Mouse (Mus musculus): ENCODE data around the gene Mea1. TPM values are rescaled to one million over a fixed set of nuclear protein-coding genes. Genes with fewer than 3 reads are reported as not detected.
A peak's percentile ranks its signal among the peaks of the same experiment; 100 is the strongest.

The Mea1 gene
- polyA plus RNA-seq, 1 experiment from 2014 or later: 279 TPM

DNA sequence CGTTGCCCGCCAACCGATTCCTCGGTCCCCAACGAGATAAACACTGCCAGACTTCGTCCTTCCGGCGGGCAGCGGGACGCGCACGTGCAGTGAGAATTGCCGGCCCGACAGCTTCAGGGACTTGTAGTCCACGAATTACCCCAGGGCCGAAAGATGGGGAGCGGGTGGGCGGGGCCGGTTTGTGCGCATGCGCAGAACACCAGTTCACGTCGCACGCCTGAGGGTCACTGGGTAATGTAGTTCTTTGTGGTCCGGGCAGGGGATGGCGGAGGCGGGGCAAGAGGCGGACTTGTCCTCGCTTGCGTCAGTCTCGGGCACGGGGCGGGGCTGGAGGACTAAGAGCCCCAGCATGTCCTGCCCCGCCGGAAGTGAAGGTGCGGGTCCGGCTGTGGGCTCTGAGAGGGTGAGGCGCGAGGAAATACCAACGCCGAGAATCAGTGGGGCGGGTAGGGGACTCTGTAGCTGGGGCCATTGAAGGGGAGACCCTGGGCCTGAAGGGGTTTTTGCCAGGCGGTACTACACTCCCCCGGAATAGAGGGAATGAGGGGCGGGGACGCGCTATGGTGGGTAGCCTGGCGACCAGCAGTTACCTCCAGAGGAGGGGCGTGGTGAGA, 2.3 kb downstream of the Mea1 start, which contains the start of gene Klhdc3:
Gene Klhdc3, minus strand, starts transcription at position 155 of the 614 bp plus-strand sequence.
- Histone ChIP-seq H3K4me1 (replicated peaks; ENCODE audit: control insufficient read depth, insufficient read depth, low read length) (peaks cover 22% of the 10 kb centered on the region), H3K9ac (peak within 1 kb of the TSS; percentile 75), H3K36me3 (replicated peaks; ENCODE audit: control insufficient read depth, insufficient read depth) (peaks cover 55% of the 10 kb centered on the region), H3K27me3 (ENCODE audit: control insufficient read depth, insufficient read depth, low read length) (no peaks in the 10 kb centered on the region), H3K4me2 (replicated peaks) (peak within 1 kb of the TSS; percentile 91), H3K9me3 (ENCODE audit: control insufficient read depth, low read length) (no peaks in the 10 kb centered on the region), H3K4me3 (replicated peaks; ENCODE audit: low read length) (peak within 1 kb of the TSS; percentile 91), H3K27ac (peak within 1 kb of the TSS; percentile 84)
- under 1% methylated on average over 49 of the region's 49 CpGs for WGBS
- ATAC-seq (ENCODE audit: low FRiP score): peak; percentile 97
- peak; percentile 96 for DNase-seq (ENCODE audit: low spot score)

DNA sequence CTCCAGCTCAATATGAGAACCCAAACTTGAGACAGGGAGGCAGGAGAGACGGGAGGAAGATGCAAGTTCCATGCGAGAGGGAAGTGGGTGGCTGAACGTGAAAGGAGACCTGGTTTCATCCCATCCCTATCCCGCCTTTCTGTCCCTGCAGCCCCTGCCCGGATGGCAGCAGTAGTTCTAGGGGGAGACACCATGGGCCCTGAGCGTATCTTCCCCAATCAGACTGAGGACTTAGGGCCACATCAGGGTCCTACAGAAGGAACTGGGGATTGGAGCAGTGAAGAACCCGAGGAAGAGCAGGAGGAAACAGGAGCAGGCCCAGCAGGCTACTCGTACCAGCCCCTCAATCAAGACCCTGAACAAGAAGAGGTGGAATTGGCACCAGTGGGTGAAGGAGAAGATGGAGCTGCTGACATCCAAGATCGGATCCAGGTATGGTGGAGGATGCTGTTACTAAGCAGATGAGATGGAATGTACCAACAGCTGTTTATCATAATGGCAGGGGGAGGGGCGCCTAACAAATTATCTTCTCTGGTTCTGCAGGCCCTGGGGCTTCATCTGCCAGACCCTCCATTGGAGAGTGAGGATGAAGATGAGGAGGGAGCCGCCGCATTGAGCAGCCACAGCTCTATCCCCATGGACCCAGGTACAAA, 3.0 kb downstream of the Mea1 start:
- Histone ChIP-seq H3K9me3 (ENCODE audit: control insufficient read depth, low read length) (no peaks in the 10 kb centered on the region), H3K4me3 (replicated peaks; ENCODE audit: low read length) (peak overlapping the region; percentile 91), H3K4me2 (replicated peaks) (peak overlapping the region; percentile 91), H3K4me1 (replicated peaks; ENCODE audit: control insufficient read depth, insufficient read depth, low read length) (peaks cover 22% of the 10 kb centered on the region), H3K27ac (peak overlapping the region; percentile 71), H3K36me3 (replicated peaks; ENCODE audit: control insufficient read depth, insufficient read depth) (peaks cover 55% of the 10 kb centered on the region), H3K9ac (peak overlapping the region; percentile 73), H3K27me3 (ENCODE audit: control insufficient read depth, insufficient read depth, low read length) (no peaks in the 10 kb centered on the region)
- 25% methylated on average over 12 of the region's 12 CpGs for WGBS
- ATAC-seq (ENCODE audit: low FRiP score) (no peak), DNase-seq (ENCODE audit: low spot score) (no peak)

DNA sequence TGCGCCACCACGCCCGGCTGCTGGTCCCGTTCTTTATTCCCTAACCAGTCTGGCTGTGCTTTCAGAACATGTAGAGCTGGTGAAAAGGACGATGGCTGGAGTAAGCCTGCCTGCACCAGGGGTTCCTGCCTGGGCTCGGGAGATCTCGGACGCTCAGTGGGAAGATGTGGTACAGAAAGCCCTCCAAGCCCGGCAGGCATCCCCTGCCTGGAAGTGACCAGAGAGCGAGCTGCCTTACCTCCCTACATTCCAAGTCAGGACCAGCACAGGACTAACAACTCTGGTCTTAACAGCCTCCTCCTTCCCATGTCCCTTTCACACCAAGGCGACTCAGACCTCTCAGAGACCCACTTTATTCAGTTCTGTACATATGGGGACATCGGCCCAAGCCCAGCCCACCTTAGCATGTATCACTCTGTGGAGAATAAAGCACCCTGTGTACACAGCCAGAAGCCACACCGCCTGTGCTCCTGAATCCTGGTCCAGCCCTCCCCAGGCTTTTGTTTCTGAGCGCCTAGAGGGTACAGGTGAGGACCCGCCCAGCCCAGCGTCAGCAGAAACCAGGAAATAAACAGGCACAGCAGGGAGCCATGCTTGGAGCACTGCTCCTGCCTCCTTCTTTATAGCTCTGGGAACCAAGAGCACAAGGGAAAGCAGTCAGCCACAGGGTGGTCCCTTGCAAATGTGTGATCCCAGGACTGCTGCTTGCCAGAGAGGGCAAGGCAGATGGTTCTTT, 4.2 kb downstream of the Mea1 start:
- Histone ChIP-seq H3K4me1 (replicated peaks; ENCODE audit: control insufficient read depth, insufficient read depth, low read length) (peaks cover 22% of the 10 kb centered on the region), H3K9me3 (ENCODE audit: control insufficient read depth, low read length) (no peaks in the 10 kb centered on the region), H3K36me3 (replicated peaks; ENCODE audit: control insufficient read depth, insufficient read depth) (peaks cover 56% of the 10 kb centered on the region), H3K4me3 (replicated peaks; ENCODE audit: low read length) (no peak overlapping the region), H3K27me3 (ENCODE audit: control insufficient read depth, insufficient read depth, low read length) (no peaks in the 10 kb centered on the region), H3K4me2 (replicated peaks) (no peak overlapping the region), H3K27ac (no peak overlapping the region), H3K9ac (no peak overlapping the region)
- 80% methylated on average over 16 of the region's 16 CpGs for WGBS
- ATAC-seq (ENCODE audit: low FRiP score) (no peak), DNase-seq (ENCODE audit: low spot score) (no peak)

DNA sequence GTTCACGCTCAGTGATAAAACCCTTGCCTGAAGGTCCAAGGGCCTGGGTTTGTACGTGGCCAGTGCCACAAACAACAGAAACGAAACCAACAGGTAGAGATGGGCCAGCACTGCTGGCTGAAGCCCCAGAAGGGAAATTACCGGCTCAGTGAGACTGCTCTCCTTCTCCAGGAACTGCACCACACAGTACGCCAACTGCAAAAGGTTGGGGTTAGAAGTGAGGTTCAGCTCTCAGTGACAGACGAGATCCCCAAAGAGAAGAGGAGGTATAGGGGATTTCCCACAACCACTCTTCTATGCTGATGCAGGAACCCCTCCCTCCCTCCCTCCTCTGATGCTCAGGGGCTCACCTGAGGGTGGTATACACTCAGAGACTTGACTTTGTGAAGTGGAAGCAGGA, 7.3 kb downstream of the Mea1 start:
- Histone ChIP-seq H3K4me1 (replicated peaks; ENCODE audit: control insufficient read depth, insufficient read depth, low read length) (peaks cover 8% of the 10 kb centered on the region; the same call in 1 of the 2 replicates), H3K27me3 (ENCODE audit: control insufficient read depth, insufficient read depth, low read length) (no peaks in the 10 kb centered on the region), H3K9ac (no peak overlapping the region), H3K36me3 (replicated peaks; ENCODE audit: control insufficient read depth, insufficient read depth) (peaks cover 53% of the 10 kb centered on the region), H3K9me3 (ENCODE audit: control insufficient read depth, low read length) (no peaks in the 10 kb centered on the region), H3K27ac (no peak overlapping the region), H3K4me3 (replicated peaks; ENCODE audit: low read length) (no peak overlapping the region), H3K4me2 (replicated peaks) (no peak overlapping the region)
- DNase-seq (ENCODE audit: low spot score): no peak
- 93% methylated on average over 6 of the region's 6 CpGs for WGBS
- no peak for ATAC-seq (ENCODE audit: low FRiP score)

DNA sequence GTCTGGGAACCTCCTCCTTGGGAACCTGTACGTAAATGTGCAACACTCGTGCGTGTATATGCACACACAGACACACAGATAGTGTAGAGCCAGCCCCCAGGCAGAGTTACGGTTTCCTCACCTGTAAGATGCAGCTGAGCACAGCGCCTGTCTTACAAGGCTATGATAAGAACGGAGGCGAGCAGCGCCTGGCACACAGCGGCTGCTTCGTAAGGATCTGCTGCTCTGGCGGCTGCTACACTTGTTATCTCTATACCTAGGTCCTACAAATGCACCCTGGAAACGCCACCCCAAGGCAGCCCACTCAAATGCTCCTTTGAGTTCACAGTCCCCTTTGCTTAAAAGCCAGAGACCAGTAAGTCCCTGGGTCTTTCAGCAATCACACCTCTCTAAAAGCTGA, 12.1 kb downstream of the Mea1 start:
- no peak for ATAC-seq (ENCODE audit: low FRiP score)
- Histone ChIP-seq H3K27ac (no peak overlapping the region), H3K4me1 (replicated peaks; ENCODE audit: control insufficient read depth, insufficient read depth, low read length) (no peaks in the 10 kb centered on the region), H3K4me3 (replicated peaks; ENCODE audit: low read length) (no peak overlapping the region), H3K4me2 (replicated peaks) (no peak overlapping the region), H3K9me3 (ENCODE audit: control insufficient read depth, low read length) (no peaks in the 10 kb centered on the region), H3K27me3 (ENCODE audit: control insufficient read depth, insufficient read depth, low read length) (no peaks in the 10 kb centered on the region), H3K9ac (no peak overlapping the region), H3K36me3 (replicated peaks; ENCODE audit: control insufficient read depth, insufficient read depth) (peaks cover 31% of the 10 kb centered on the region)
- 96% methylated on average over 12 of the region's 12 CpGs for WGBS
- DNase-seq (ENCODE audit: low spot score): no peak

DNA sequence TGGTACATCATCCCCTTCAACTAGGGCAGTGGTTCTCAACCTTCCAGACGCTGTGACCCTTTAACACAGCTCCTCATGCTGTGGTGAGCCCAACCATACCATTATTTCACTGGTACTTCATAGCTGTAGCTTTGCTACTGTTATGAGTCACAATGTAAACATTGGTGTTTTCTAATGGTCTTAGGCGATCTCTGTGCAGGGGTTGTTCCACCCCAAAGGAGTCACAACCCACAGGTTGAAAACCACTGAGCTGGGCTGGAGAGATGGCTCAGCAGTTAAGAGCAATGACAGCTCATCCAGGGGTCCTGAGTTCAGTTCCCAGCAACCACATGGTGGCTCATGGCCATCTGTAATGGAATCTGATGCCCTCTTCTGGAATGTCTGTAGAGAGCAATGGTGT, 12.8 kb downstream of the Mea1 start:
- peaks cover 28% of the 10 kb centered on the region for H3K36me3 ChIP-seq (replicated peaks; ENCODE audit: control insufficient read depth, insufficient read depth)
- no peaks in the 10 kb centered on the region for H3K27me3 ChIP-seq (ENCODE audit: control insufficient read depth, insufficient read depth, low read length)
- DNase-seq (ENCODE audit: low spot score) (no peak), ATAC-seq (ENCODE audit: low FRiP score) (no peak)
- H3K4me3 ChIP-seq (replicated peaks; ENCODE audit: low read length): no peak overlapping the region
- no peaks in the 10 kb centered on the region for H3K9me3 ChIP-seq (ENCODE audit: control insufficient read depth, low read length)
- H3K9ac ChIP-seq: no peak overlapping the region
- no peak overlapping the region for H3K27ac ChIP-seq
- H3K4me1 ChIP-seq (replicated peaks; ENCODE audit: control insufficient read depth, insufficient read depth, low read length): no peaks in the 10 kb centered on the region
- 90% methylated on average over 2 of the region's 2 CpGs for WGBS
- no peak overlapping the region for H3K4me2 ChIP-seq (replicated peaks)

DNA sequence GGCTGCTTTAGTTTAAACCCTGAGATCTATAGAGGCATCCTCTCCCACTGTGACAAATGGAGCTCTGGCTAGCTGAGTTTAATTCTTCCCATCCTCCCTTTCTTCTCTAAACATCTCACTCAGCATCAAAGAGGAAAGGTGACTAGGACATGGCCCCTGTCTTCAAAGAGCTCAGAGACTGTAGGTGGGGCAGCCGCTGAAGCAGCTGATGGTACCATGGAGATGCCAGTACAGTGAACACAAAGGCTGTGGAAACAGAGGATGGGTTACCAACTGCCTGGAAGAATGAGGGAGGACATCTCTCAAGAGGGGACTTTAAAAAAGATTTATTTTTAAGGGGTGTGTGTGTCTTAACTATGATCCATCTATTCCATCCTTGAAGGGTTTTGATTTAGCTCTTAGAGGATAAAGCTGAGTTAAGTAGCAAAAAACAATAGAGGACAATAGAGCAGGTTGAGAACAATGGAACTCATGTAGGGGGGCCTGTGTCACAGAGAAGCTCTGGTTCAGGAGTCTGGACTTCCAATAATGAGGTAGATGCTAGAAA, 16.0 kb downstream of the Mea1 start:
- no peak overlapping the region for H3K27ac ChIP-seq
- no peaks in the 10 kb centered on the region for H3K9me3 ChIP-seq (ENCODE audit: control insufficient read depth, low read length)
- H3K27me3 ChIP-seq (ENCODE audit: control insufficient read depth, insufficient read depth, low read length): no peaks in the 10 kb centered on the region
- WGBS: 82% methylated on average over 1 of the region's 1 CpGs
- H3K4me2 ChIP-seq (replicated peaks): no peak overlapping the region
- no peak overlapping the region for H3K4me3 ChIP-seq (replicated peaks; ENCODE audit: low read length)
- no peak for DNase-seq (ENCODE audit: low spot score)
- ATAC-seq (ENCODE audit: low FRiP score): no peak
- no peak overlapping the region for H3K9ac ChIP-seq
- H3K36me3 ChIP-seq (replicated peaks; ENCODE audit: control insufficient read depth, insufficient read depth): peaks cover 31% of the 10 kb centered on the region; the same call in 1 of the 2 replicates
- H3K4me1 ChIP-seq (replicated peaks; ENCODE audit: control insufficient read depth, insufficient read depth, low read length): no peaks in the 10 kb centered on the region

DNA sequence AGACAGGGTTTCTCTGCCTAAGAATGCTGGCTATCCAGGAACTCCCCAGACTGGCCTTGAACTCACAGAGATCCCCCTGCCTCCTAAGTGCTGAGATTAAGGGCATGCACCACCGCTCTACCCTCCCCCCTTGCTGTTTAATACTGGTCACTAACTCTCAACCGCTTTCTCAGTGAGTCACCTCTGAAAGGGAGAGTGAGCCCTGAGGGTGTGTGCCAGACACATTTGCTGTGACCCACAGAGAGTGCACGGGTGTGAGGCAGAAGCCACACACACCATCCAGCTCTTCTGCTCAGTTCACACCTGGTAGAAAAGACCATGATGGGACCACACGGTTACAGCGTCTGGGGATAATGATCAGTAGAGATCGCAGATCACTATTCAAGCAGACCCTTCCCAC, 19.9 kb downstream of the Mea1 start:
- Histone ChIP-seq H3K9me3 (ENCODE audit: control insufficient read depth, low read length) (no peaks in the 10 kb centered on the region), H3K9ac (no peak overlapping the region), H3K36me3 (replicated peaks; ENCODE audit: control insufficient read depth, insufficient read depth) (peaks cover 27% of the 10 kb centered on the region; the same call in 1 of the 2 replicates), H3K4me3 (replicated peaks; ENCODE audit: low read length) (no peak overlapping the region), H3K4me2 (replicated peaks) (no peak overlapping the region), H3K27me3 (ENCODE audit: control insufficient read depth, insufficient read depth, low read length) (no peaks in the 10 kb centered on the region), H3K4me1 (replicated peaks; ENCODE audit: control insufficient read depth, insufficient read depth, low read length) (peaks cover 21% of the 10 kb centered on the region), H3K27ac (no peak overlapping the region)
- 92% methylated on average over 6 of the region's 6 CpGs for WGBS
- no peak for ATAC-seq (ENCODE audit: low FRiP score)
- DNase-seq (ENCODE audit: low spot score): no peak

DNA sequence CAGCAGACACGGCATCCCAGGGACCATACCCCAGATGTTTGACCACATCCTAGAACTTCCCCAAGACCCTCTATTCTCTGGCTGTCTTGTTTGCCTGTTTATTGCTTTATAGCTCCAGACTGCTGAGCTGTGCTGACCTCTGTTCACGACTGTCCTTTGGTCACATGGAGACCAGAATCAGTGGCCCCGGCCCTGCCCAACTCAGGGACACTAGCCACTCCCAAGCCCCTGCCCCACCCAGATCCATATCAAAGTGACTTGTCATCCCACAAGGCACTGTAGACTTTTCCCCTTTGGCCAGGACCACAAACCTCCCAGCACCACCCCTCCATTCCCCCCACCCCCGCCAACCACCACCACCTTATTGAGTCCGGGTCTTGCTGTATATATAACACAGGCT, 20.7 kb downstream of the Mea1 start:
- Histone ChIP-seq H3K4me3 (replicated peaks; ENCODE audit: low read length) (no peak overlapping the region), H3K4me1 (replicated peaks; ENCODE audit: control insufficient read depth, insufficient read depth, low read length) (peaks cover 27% of the 10 kb centered on the region), H3K36me3 (replicated peaks; ENCODE audit: control insufficient read depth, insufficient read depth) (peaks cover 25% of the 10 kb centered on the region; the same call in 1 of the 2 replicates), H3K27ac (no peak overlapping the region), H3K27me3 (ENCODE audit: control insufficient read depth, insufficient read depth, low read length) (no peaks in the 10 kb centered on the region), H3K9me3 (ENCODE audit: control insufficient read depth, low read length) (no peaks in the 10 kb centered on the region), H3K4me2 (replicated peaks) (no peak overlapping the region), H3K9ac (no peak overlapping the region)
- WGBS: 83% methylated on average over 5 of the region's 5 CpGs
- no peak for ATAC-seq (ENCODE audit: low FRiP score)
- DNase-seq (ENCODE audit: low spot score): no peak

All from hindbrain, embryonic 14.5 days (tissue).